Mouse (Mus musculus) frontal cortex, postnatal 14 days (tissue): ENCODE measurements around the gene Ppcs.
A peak's percentile ranks its signal among the peaks of the same experiment; 100 is the strongest.

Experiments
- DNase-seq, 2 experiments: peaks; one replicate each; pipeline ENCODE4 v3.0.0; 2022; ENCODE audit warnings: low spot score in 2 of 2

Ppcs gene

GRCm38 (mm10) chr4:119417894-119418293 is 4.3 kb downstream of the Ppcs start:
- no peak for DNase-seq

DNA sequence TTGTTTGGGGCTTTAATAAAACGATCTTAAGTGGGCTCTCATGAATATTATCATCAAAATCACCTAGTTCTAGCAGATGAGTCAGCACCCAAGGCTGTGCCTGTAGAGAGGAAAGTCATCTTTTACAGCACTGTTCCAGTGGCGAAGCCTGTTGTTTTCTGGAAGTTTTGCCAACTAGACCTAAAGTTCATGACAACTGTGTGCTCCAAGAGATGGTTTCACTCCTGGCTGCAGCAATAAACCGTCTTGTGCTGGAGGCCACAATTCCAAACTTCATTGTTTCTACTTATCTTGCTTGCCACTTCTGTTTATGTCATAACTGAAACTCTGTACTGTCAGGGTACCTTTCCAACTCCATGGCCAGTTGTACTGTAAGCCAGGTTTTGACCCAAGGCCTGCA is 5.0 kb downstream of the Ppcs start:
- DNase-seq, result no peak

DNA sequence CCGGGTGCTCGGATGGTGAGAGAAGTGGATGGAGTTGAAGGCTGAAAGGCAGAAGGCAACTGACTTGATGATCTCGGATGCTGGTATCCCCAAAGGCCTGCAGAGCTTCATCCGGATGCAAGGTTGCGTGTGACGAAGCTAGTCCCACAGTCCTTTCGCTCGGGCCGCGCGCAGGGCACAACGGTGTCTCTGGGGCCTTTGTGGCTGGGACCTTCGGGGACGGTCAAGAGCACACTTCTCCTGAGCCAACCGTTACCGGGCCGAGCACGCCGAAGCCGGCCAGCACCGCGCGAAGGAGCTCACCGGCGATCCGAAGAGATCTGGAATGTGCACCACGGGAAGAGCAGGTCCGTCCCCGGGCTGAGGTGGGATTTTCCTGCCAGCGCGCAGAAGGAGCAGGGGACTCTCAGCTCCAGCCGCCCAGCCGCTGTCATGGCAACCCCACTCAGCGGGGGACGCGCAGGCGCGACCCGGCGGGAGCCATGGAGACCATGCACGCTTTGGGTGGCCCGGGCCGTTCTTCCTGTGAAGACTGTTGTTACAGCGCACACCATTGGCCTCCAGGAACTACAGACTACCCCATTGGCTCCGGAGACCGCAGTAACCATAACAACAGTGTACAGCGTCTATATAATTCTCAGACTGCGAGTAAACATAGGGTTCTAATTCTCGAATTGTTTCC is 7.0 kb downstream of the Ppcs start, which contains the start of gene Ccdc30:
Gene Ccdc30 (minus strand): TSS at position 450 of the 682 bp plus-strand sequence.
- peak; percentile 93 for DNase-seq

- DNase-seq, result no peak
Measured at GRCm38 (mm10) chr4:119412791-119413190, 9.4 kb downstream of the Ppcs start.

DNA sequence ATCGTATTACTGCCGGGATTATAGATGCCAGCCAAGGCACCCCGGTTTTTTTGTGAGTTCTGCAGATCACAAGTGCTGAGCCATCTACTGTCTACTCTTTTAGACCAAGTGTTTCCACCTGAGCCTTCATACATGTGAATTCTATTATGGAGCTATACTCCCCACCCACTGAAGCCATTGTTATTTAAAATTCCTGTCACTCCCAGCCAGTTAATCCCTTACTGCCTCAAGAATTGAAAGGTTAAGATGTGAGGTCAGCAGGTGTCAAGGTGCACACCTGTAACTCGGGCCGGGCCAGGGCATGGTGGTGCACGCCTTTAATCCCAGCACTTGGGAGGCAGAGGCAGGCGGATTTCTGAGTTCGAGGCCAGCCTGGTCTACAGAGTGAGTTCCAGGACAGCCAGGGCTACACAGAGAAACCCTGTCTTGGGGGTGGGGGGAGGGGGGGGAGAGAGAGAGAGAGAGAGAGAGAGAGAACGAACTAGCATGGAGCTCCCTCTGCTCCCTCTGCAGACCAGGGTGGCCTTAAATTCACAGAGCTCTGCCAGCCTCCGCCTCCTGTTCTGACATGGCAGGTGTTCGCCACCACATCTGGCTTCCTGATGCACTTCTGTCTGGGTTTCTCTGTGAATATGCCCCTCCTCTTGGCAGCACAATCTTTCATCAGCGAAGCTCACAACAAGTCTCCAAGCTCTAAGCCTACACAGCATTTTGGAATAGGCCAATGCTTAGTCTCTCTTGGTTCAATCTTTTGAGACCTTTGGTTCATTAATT is 10.2 kb downstream of the Ppcs start:
- no peak for DNase-seq

DNA sequence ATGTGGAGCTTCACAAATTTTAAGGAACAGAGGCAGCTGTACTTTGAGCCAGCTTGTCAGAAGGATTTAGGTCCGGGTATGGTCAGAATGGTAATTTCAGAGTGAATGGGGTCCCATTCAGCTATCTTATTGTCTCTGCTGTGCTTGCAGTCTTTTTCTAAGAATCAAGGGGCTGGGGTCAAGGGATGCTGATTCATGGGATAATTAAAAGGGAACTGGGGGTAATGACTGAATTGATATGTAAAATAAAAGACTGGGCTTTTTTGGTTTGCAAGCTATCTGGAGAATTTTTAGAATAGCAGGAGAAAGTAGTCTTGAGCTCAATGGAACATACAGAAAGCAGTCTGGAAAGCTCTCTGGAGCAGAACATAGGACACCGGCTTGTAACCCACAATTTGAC is 18.8 kb downstream of the Ppcs start:
- no peak for DNase-seq

DNA sequence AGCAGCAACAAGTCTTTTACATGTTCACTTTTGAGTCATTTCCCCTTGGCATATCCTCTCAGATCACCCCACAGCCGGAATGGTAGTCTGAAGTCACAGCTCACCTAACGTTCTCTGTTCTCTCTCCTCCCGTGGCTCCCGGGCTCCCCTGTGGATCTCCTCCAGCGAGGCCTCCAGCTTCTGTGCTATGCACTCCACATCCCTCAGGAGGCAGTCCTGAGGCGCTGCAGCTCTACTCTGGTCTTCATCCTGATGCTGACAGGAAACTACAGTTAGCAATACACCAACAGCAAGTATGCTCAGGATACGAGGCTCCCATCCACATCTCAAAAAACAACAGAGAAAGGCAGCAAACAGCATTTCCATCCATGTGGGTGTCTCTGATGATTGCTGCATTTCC is 21.3 kb downstream of the Ppcs start:
- no peak for DNase-seq

DNA sequence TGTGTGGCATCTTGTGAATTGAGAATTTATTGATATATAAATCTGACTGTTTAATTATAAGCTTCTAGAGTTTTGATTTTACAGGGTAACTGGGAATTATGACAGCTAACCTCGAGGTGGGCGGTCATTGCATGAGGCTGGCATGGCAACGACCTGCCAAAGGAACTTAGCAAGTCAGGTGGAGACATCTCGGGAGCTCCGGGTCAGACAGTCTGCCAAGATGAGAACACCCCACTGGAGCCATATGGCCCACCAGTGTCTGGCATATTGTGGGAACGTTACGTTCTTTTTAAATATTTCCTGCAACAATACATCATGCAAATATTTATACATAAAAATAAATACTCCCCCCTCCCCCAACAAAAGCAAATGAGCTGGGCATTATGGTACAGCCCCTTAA is 23.5 kb downstream of the Ppcs start:
- no peak for DNase-seq

DNA sequence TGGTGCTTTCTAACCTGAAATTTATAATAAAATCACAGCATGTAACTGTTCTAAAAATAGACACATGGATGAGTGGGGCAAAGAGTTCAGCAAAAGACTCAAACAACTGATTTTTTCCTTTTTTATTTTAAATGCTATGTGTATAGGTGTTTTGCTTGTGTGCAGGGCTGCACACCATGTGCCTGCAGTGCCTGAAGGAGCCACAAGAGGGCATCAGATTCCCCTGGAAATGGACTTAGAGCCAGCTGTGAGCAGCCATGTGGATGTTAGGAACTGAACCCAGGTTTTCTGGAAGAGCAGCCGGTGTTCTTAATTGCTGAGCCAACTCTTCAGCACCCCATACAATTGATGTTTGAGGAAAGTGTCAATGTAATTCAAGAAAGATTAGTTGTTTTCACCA is 31.9 kb downstream of the Ppcs start:
- no peak for DNase-seq

GRCm38 (mm10) chr4:119389184-119389583 is 33.0 kb downstream of the Ppcs start:
- DNase-seq, result no peak

DNA sequence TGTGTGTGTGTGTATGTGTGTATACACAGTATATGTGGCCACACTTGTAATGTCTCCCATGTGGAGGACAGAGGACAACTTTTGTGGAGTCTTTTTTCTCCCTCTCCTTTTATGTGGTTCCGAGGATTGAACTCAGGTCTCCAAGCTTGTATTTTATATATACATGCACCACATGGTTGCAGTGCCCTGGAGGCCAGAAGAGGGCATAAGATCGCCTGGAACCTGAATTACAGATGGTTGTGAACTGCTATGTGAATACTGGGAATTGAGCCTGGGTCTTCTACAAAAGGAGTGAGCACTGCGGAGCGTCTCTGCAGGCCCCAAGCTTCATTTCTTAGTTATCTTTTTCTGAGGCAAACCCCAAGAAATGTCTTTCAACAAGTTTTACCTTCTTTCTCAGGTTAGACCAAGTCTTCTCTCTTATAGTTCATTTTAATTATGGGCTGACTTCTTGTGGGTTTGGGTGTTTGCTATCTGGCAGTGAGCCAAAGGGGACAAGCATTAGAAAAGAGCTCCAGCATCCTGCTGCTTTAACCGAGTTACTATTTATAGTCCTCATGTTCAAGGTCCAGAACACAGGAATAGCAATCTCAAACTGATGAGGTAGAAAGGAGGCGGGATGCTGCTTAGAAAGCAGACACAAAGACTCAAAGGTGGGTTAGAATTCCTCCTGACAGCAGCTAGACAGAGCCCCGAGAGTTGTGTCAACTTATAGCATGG is 40.6 kb downstream of the Ppcs start:
- no peak for DNase-seq

GRCm38 (mm10) chr4:119369460-119369859 is 52.8 kb downstream of the Ppcs start:
- no peak for DNase-seq
